Mouse (Mus musculus): ENCODE results near the gene Ubash3a.
"Not testable (repeated sequence)": the region's sequence is repeated elsewhere in the genome, so short reads cannot be mapped to it uniquely, and the experiment has no call there.

Gene Ubash3a

DNA sequence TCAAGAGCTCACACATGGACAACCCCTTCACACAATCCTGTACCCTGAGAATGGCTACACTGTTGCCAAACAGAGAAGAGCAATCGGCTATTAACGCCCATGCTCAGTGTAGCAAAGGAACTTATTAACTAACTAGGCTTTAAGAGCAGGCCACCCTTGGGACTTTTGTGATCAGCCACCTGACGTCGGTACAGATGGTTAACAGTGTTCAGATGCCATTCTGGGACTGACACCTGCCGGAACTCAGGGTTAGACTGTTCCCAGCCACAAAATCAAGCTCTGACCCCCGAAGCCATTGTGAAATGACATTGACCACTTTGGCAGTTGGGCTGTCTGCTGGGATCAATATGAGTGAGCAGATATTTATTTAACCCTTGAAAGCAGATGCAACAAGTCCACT lies 53.7 kb downstream of the Ubash3a start:
- no peak for DNase-seq (ENCODE audit: low read depth)

- DNase-seq (ENCODE audit: low read depth) = no peak
These were observed 55.0 kb downstream of the Ubash3a start for GRCm38 (mm10) chr17:31262715-31263114.

- DNase-seq (ENCODE audit: low read depth) = no peak
These were observed 56.1 kb downstream of the Ubash3a start for GRCm38 (mm10) chr17:31263770-31264169.

DNA sequence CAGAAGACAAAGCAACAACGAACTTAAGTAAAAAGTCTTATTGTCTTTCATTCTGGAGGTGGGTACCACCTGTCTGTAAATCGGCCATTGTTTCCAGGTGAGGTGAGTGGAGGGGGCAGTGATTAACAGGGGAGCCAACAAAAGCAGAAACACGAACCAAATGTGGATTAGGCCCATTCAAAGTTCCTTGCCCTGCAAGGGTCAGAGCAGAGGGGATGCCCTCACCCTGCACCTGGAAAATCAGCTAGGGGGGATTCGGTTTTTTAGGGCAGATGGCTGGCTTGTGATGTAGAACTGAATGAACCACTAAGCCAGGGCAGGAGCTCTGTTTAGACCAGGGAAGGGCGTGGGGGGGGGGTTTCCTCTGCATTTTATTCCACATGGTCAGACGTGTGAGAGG lies 56.7 kb downstream of the Ubash3a start:
- DNase-seq (ENCODE audit: low read depth) = no peak

GRCm38 (mm10) chr17:31265171-31265572 lies 57.5 kb downstream of the Ubash3a start:
- no peak for DNase-seq (ENCODE audit: low read depth)

GRCm38 (mm10) chr17:31265831-31266230 lies 58.2 kb downstream of the Ubash3a start:
- DNase-seq (ENCODE audit: low read depth) = no peak

DNA sequence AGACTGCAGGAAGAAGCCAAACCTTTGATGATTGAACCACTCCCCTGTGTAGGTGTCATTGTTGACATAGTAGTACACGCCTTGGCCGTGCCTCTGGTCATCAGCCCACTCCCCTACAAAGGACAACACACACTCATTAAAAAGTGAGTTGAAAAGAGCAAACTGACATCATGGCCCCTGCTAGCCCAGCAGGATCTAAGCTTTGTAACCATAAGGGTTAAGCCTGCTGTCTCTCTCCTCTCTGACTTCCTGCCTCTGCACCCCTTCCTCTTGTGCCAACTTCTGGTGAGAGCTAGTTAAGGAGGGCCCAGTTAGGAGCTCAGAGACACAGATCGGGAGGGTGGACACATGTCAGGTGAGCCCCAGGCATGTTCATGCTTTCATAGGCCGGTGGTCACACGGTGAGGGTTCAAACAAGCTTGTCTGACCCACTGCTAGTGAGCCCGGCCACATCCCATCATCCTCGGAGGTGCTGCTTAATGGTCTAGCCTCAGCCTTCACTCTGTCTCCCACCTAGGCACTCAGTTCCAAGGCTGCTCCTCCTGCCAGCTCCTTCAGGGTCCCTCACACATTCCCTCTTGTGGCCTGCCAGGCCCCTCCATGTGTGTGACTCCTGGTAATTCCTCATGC lies 58.8 kb downstream of the Ubash3a start:
- no peak for DNase-seq (ENCODE audit: low read depth)

DNA sequence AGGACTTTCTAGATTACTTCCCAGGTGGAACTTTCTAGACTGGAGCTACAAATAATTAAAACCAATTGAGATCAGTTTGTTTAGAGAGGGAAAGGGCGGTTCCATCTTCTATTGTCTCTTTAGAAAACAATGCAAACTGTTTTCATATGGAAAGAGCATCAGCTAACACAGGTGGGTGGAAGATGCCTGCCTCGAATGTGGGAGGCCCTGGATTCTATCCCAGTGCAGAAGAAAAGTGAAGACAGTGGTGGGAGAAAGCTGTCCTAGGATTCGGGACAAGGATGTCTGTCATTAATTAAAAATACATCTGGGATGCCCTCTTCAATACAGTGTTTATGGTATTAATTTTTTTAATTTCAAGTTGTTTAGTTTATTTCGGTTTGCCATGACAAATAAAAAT lies 59.5 kb downstream of the Ubash3a start:
- DNase-seq (ENCODE audit: low read depth) = no peak

GRCm38 (mm10) chr17:31267603-31268002 lies 59.9 kb downstream of the Ubash3a start:
- DNase-seq (ENCODE audit: low read depth) = no peak

DNA sequence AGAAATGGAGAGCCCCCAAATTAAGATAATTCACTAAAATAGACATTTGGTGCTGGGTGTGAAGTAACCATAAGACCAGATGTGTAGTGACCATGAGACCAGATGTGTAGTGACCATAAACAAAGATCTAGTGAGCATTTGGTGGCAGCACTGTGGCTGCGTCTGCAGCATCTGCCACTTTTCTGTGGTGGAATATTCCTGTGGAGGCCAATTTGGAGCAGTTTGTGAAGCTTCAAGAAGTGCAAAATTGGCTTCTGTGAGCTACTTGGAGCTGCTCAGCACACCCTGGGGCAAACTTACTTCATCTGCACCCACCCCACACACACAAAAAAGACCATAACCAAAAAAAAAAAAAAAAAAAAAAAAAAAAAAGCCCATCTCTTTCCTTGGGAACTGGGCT lies 60.3 kb downstream of the Ubash3a start:
- no peak for DNase-seq (ENCODE audit: low read depth)

DNA sequence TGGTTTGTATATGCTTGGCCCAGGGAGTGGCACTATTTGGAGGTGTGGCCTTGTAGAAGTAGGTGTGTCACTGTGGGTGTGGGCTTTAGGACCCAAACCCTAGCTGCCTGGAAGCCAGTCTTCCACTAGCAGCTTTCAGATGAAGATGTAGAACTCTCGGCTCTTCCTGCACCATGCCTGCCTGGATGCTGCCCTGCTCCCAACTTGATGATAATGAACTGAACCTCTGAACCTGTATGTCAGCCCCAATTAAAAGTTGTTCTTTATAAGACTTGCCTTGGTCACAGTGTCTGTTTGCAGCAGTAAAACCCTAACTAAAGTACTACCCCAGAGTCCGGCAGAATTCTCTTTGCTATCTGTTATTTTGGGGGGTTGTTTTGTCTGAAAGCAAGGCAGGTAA lies 62.1 kb downstream of the Ubash3a start:
- DNase-seq (ENCODE audit: low read depth) = no peak

DNA sequence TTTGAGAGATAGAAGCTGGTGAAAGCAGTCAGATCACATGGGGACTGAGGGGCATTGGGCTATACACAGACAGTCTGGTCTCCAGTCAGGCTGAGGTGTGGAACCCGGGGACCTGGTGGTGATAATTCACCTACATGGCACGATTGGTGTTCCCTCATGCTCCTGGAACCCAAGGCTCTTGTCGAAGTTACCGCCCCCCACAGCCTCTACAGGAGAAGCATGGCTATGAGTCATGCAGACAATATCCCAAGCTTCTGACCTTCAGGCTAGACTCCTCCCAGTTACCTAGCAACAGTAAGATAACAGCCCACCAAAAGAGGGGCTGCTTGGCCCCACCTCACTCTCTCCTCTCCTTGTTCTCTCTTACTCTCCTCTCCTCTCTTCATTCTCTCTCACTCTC lies 62.6 kb downstream of the Ubash3a start:
- no peak for DNase-seq (ENCODE audit: low read depth)

DNA sequence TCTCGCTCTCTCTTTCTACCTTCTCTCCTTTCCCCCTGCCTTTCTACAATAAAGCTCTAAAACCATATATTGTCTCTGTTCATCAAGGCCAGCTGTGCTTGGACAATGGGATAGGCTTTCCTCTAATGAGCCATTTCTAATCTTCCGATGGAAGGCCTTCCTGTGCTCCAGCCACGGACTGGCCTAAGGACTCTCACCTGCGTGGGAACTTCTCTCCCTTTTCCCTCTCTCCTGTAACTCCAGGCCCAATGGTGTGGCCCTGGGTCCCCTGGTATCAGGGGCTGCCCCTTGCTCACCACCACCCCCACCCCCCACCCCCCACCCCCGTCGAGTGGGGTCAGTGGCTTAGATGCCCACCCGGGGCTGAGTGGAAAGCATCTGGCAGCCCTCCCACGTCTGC lies 63.1 kb downstream of the Ubash3a start:
- DNase-seq (ENCODE audit: low read depth) = not testable (repeated sequence)

GRCm38 (mm10) chr17:31271136-31271851 lies 63.6 kb downstream of the Ubash3a start:
- no peak for DNase-seq (ENCODE audit: low read depth)

DNA sequence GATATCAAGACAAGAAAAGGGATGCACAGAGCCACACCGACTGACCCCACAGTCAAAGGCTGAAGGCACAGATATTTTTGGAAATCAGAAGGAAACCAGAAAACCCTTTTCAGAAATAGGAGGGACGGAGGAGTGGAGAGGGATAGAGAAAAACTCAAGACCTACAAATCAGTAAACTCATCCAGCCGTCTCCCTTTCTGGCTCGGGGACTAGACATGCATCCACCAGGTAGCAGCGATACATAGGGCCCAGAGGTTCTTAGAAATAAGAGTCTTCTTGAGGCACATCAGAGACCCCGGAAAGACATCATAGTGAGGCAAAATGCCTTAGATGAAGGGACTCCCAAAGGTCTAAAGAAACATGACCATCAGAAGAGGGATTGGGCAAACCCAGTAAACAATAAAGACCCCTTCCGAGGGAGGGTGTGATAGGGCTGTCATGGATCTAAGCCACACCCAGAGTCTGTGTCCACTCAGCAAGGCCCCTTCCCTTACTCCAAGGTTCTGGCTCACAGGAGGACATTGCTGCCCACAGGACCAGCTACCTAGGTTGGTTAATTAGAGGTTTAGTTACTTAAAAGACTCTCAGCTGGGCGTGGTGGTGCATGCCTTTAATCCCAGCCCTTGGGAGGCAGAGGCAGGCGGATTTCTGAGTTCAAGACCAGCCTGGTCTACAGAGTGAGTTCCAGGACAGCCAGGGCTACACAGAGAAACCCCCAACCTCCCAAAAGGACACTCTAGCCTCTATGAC lies 64.9 kb downstream of the Ubash3a start:
- DNase-seq (ENCODE audit: low read depth) = no peak

- DNase-seq (ENCODE audit: low read depth) = no peak
These were observed 66.0 kb downstream of the Ubash3a start for GRCm38 (mm10) chr17:31273631-31274030.

DNA sequence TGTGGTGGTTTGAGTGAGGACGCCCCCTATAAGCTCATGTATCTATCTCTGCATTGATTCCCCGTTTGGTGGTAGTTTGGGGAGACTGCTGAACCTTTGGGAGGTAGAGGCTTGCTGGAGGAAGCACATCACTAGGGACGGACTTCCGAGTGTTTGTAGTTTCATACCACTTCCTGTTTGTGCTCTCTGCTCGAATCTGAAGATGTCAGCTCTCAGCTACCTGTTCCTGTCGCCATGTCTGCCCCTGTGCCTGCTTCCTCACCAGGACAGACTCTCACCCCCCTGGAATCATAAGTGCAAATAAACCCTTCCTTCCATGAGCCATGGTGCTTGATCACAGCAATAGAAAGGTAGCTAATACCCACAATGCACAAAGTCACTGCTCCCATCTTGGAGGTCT lies 67.5 kb downstream of the Ubash3a start:
- DNase-seq (ENCODE audit: low read depth) = no peak

DNA sequence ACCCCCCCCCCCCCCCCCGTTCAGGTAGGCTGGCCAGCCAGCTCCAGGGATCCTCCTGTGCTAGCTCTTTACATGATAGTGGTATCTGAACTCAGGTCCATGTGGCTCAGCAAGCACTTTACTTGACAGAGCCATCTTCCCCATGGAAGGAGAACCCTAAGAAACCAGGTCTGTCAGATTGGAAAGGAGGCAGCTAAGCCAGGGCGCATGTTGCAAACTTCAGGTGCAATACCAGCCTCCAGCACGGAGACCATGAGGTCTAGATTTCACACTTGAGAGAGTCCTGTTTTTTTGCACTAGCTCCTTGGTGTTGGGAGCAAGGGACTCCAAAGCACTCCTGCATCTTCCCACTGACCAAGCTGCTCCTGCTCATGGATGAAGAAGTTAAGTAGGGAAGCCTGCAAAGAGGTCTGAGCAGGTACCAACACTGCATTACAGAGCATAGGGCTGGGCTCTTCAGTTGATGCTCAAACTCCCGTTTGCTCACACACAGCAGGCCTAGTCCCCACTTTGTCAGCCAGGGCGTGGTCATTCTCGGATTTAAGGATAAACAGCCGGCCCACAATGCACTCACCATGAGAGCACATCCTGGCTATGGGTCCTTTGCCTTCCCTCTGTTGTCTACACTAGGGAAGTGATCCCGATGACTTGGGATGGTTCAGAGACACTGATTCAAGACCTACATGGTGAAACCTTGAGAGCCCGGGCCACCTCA lies 68.7 kb downstream of the Ubash3a start:
- DNase-seq (ENCODE audit: low read depth) = no peak

- peak; percentile 12 for DNase-seq (ENCODE audit: low read depth)
These were observed 69.5 kb downstream of the Ubash3a start, which contains the start of gene Rsph1 for GRCm38 (mm10) chr17:31276922-31277918. Rsph1 (minus strand) TSS chr17:31277383.

- no peak for DNase-seq (ENCODE audit: low read depth)
These were observed 70.3 kb downstream of the Ubash3a start for GRCm38 (mm10) chr17:31277931-31278330.

- DNase-seq (ENCODE audit: low read depth) = no peak
These were observed 71.9 kb downstream of the Ubash3a start for GRCm38 (mm10) chr17:31279541-31279940.

Measured in NIH3T3 (cell line).